Mouse (Mus musculus): ENCODE data around the gene Ube3b. TPM values are rescaled to one million over a fixed set of nuclear protein-coding genes. Genes with fewer than 3 reads are reported as not detected.

The Ube3b gene
- total and polyA plus RNA-seq, 3 experiments = 11.7 to 29.8 (median 22.1) TPM

GRCm38 (mm10) chr5:114456287-114456686 lies 75.9 kb downstream of the Ube3b start:
- peaks cover 0 to 6% of the 10 kb centered on the region in 2 experiments; a peak in 2 of 4 replicates for H3K4me1 ChIP-seq (ENCODE audit: control insufficient read depth in 1 of 2, insufficient read depth in 2 of 2)
- DNase-seq (ENCODE audit: extremely low read depth) = no peak
- H3K9me3 ChIP-seq (replicated peaks; ENCODE audit: low read length) = no peaks in the 10 kb centered on the region
- dilution Hi-C loops (cut with MboI; ENCODE audit: extremely low pct_ligation_motif_present, extremely low pct_unique_long_range_greater_than_20kb, low sequenced_read_pairs) = no loop called here
- no peak overlapping the region for H3K4me3 ChIP-seq (replicated peaks in 1 of 3; ENCODE audit: low read depth in 2 of 3, low read length in 2 of 3, poor library complexity in 1 of 3)
- no peak overlapping the region for H3K4me2 ChIP-seq (ENCODE audit: insufficient read depth, low read depth, poor library complexity, severe bottlenecking)
- no peaks in the 10 kb centered on the region for H3K27me3 ChIP-seq (replicated peaks)
- in situ Hi-C loops (cut with MboI; ENCODE audit: low pct_ligation_motif_present, low pct_unique_long_range_greater_than_20kb, low sequenced_read_pairs) = no loop called here
- no peak overlapping the region for H3K9ac ChIP-seq (ENCODE audit: insufficient read depth, low read depth)
- H3K27ac ChIP-seq (ENCODE audit: insufficient read depth, low read depth) = no peak overlapping the region
- H3K79me2 ChIP-seq (replicated peaks; ENCODE audit: control insufficient read depth, extremely low read depth, insufficient read depth, poor library complexity, severe bottlenecking) = no peaks in the 10 kb centered on the region
- H3K36me3 ChIP-seq (replicated peaks in 1 of 2; ENCODE audit: control insufficient read depth in 1 of 2, insufficient read depth in 1 of 2, low read length in 1 of 2) = peaks cover 0 to 61% of the 10 kb centered on the region in 2 experiments
- TF ChIP-seq ZC3H11A (IDR thresholded peaks at IDR 0.05; ENCODE audit: low read depth, low read length) = no peak

GRCm38 (mm10) chr5:114456995-114457605 lies 76.7 kb downstream of the Ube3b start:
- peaks cover 0 to 53% of the 10 kb centered on the region in 2 experiments for H3K36me3 ChIP-seq (replicated peaks in 1 of 2; ENCODE audit: control insufficient read depth in 1 of 2, insufficient read depth in 1 of 2, low read length in 1 of 2)
- dilution Hi-C loops (cut with MboI; ENCODE audit: extremely low pct_ligation_motif_present, extremely low pct_unique_long_range_greater_than_20kb, low sequenced_read_pairs) = no loop called here
- H3K9me3 ChIP-seq (replicated peaks; ENCODE audit: low read length) = no peaks in the 10 kb centered on the region
- no peaks in the 10 kb centered on the region for H3K27me3 ChIP-seq (replicated peaks)
- DNase-seq (ENCODE audit: extremely low read depth) = no peak
- TF ChIP-seq ZKSCAN1 (IDR thresholded peaks at IDR 0.05; ENCODE audit: borderline replicate concordance, low read depth, low read length) = peak; percentile 54
- no peak for TF ChIP-seq E2F4 (IDR thresholded peaks at IDR 0.05; ENCODE audit: insufficient replicate concordance, low read depth, low read length)
- no peak overlapping the region for H3K9ac ChIP-seq (ENCODE audit: insufficient read depth, low read depth)
- H3K4me1 ChIP-seq (ENCODE audit: control insufficient read depth in 1 of 2, insufficient read depth in 2 of 2) = peaks cover 0 to 13% of the 10 kb centered on the region in 2 experiments; a peak in 2 of 4 replicates
- no peaks in the 10 kb centered on the region for H3K79me2 ChIP-seq (replicated peaks; ENCODE audit: control insufficient read depth, extremely low read depth, insufficient read depth, poor library complexity, severe bottlenecking)
- H3K4me2 ChIP-seq (ENCODE audit: insufficient read depth, low read depth, poor library complexity, severe bottlenecking) = no peak overlapping the region
- H3K27ac ChIP-seq (ENCODE audit: insufficient read depth, low read depth) = no peak overlapping the region
- in situ Hi-C loops (cut with MboI; ENCODE audit: low pct_ligation_motif_present, low pct_unique_long_range_greater_than_20kb, low sequenced_read_pairs) = no loop called here
- H3K4me3 ChIP-seq (replicated peaks in 1 of 3; ENCODE audit: low read depth in 2 of 3, low read length in 2 of 3, poor library complexity in 1 of 3) = no peak overlapping the region

- dilution Hi-C loops (cut with MboI; ENCODE audit: extremely low pct_ligation_motif_present, extremely low pct_unique_long_range_greater_than_20kb, low sequenced_read_pairs) (no loop called here), in situ Hi-C loops (cut with MboI; ENCODE audit: low pct_ligation_motif_present, low pct_unique_long_range_greater_than_20kb, low sequenced_read_pairs) (no loop called here)
- peaks cover 0 to 22% of the 10 kb centered on the region in 2 experiments; a peak in 2 of 4 replicates for H3K4me1 ChIP-seq (ENCODE audit: control insufficient read depth in 1 of 2, insufficient read depth in 2 of 2)
Measured at GRCm38 (mm10) chr5:114461238-114461637, 80.8 kb downstream of the Ube3b start.

More at GRCm38 (mm10) chr5:114461238-114461637, 80.8 kb downstream of the Ube3b start:
- DNase-seq (ENCODE audit: extremely low read depth) = peak; percentile 78
- TF ChIP-seq BHLHE40 (IDR thresholded peaks at IDR 0.05; ENCODE audit: low read depth, low read length) = peak; percentile 53; the same call in 1 of the 2 replicates
- TF ChIP-seq MAFK (IDR thresholded peaks at IDR 0.05; ENCODE audit: insufficient replicate concordance, low read length) = peak; percentile 57; the same call in 1 of the 2 replicates
- TF ChIP-seq MXI1 (IDR thresholded peaks at IDR 0.05; ENCODE audit: low read depth, low read length) = no peak
- TF ChIP-seq UBTF (IDR thresholded peaks at IDR 0.05; ENCODE audit: low read depth, low read length) = no peak
- TF ChIP-seq TCF12 (IDR thresholded peaks at IDR 0.05; ENCODE audit: low read depth, low read length) = peak; percentile 29; the same call in 1 of the 2 replicates
- peak; percentile 30 to 98; a peak in 3 of 4 replicates for TF ChIP-seq CTCF (conservative IDR thresholded peaks at IDR 0.05 in 1 of 2, IDR thresholded peaks at IDR 0.05 in 1 of 2; ENCODE audit: low read depth in 2 of 2, low read length in 2 of 2)
- TF ChIP-seq IRF4 (IDR thresholded peaks at IDR 0.05; ENCODE audit: low read depth, low read length) = peak; percentile 25; the same call in 1 of the 2 replicates
- TF ChIP-seq RAD21 (IDR thresholded peaks at IDR 0.05; ENCODE audit: low read depth, low read length) = peak; percentile 81
- TF ChIP-seq KAT2A (IDR thresholded peaks at IDR 0.05; ENCODE audit: insufficient replicate concordance, low read length) = no peak
- no peak; the same call in 1 of the 2 replicates for TF ChIP-seq NELFE (IDR thresholded peaks at IDR 0.05; ENCODE audit: low read depth, low read length)
- no peak for TF ChIP-seq ETS1 (conservative IDR thresholded peaks at IDR 0.05; ENCODE audit: low read depth, low read length)
- peak; percentile 68 for TF ChIP-seq MAZ (IDR thresholded peaks at IDR 0.05; ENCODE audit: low read depth, low read length)
- peak; percentile 84 for TF ChIP-seq SMC3 (IDR thresholded peaks at IDR 0.05; ENCODE audit: low read depth, low read length)
- TF ChIP-seq ZC3H11A (IDR thresholded peaks at IDR 0.05; ENCODE audit: low read depth, low read length) = 0 out of 2 replicates have a peak, but pooled peaks have one; percentile 12
- no peak for TF ChIP-seq ZKSCAN1 (IDR thresholded peaks at IDR 0.05; ENCODE audit: borderline replicate concordance, low read depth, low read length)
- Histone ChIP-seq H3K4me2 (ENCODE audit: insufficient read depth, low read depth, poor library complexity, severe bottlenecking) (no peak overlapping the region), H3K4me3 (replicated peaks in 1 of 3; ENCODE audit: low read depth in 2 of 3, low read length in 2 of 3, poor library complexity in 1 of 3) (no peak overlapping the region), H3K9me3 (replicated peaks; ENCODE audit: low read length) (no peaks in the 10 kb centered on the region), H3K79me2 (replicated peaks; ENCODE audit: control insufficient read depth, extremely low read depth, insufficient read depth, poor library complexity, severe bottlenecking) (no peaks in the 10 kb centered on the region), H3K9ac (ENCODE audit: insufficient read depth, low read depth) (no peak overlapping the region), H3K27me3 (replicated peaks) (peaks cover 2% of the 10 kb centered on the region), H3K27ac (ENCODE audit: insufficient read depth, low read depth) (no peak overlapping the region), H3K36me3 (replicated peaks in 1 of 2; ENCODE audit: control insufficient read depth in 1 of 2, insufficient read depth in 1 of 2, low read length in 1 of 2) (peaks cover 0 to 15% of the 10 kb centered on the region in 2 experiments)

Measured in CH12.LX (cell line).